Mouse (Mus musculus): ENCODE results near the gene Gm9970.

Gm9970 gene

DNA sequence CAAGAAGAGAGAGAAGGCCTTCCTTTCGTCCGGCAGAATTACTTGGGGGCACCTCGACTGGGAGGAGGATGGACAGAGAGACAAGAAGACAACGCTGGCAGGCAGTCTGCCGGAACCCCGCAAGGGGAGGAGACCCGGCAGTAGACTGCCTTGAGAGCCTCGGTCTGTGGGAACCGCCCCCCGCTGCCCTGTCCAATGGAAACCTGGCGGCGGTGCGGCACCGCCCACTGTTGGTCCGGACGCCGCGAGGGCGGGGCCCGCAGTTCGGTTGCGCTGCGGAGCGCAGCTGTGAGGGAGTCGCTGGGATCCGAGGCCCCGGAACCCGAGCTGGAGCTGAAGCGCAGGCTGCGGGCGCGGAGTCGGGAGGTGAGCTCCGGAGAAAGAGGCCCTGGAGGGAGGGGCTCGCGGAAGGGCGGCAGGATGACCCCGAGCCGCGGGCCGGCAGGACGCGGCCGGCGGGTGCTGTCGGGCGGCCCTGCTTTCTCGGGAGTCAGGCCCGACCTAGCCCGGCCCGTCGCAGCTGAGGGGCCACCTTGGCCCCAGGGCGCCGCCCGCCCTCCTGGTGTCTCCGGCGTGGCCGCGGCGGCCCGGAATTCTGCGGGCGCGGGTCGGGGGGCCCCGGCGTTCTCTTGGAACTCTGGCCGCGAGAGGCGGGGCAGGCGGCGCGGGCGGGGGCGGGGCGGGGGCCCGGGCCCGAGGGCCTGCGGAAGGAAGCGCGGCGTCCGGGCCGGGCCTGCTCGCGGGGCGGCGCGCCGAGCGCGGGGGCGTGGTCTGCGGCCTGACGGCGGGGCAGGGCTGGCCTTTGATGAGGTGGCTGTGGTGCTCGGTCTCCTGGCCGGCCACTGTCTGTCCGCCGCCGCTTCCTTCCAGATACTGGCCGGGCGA lies at the start of gene Gm9970, which contains the start of gene Nrbp1:
Gm9970 (minus strand) TSS at position 596 of the 885 bp plus-strand sequence.
Nrbp1 (plus strand) TSS at position 228 of the 885 bp plus-strand sequence.
- DNase-seq (ENCODE audit: low spot score) = peak; percentile 92

GRCm38 (mm10) chr5:31289626-31290230 lies 48.7 kb upstream of the Gm9970 start:
- DNase-seq (ENCODE audit: low spot score) = no peak

DNA sequence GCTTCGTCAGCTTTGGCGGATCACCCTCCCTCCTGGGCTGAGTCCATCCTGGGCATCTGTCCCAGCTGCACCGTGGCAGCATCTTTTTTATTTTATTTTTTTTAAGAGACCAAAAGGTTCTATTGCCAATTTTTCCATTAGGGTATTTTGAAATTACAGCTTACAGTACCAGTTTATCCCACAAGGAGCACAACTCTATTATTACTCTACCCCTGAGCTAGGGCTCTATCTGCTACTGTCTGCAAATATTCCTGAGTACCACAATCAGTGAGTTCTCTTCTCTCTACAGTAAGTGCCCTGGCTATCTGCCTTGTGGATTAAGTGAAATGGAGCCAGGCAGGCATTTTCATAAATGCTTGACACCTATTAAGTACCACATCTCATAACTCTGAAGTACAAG lies 47.6 kb upstream of the Gm9970 start:
- no peak for DNase-seq (ENCODE audit: low spot score)

GRCm38 (mm10) chr5:31288225-31288624 lies 47.2 kb upstream of the Gm9970 start:
- no peak for DNase-seq (ENCODE audit: low spot score)

GRCm38 (mm10) chr5:31279245-31279988 lies 38.4 kb upstream of the Gm9970 start:
- DNase-seq (ENCODE audit: low spot score) = no peak

DNA sequence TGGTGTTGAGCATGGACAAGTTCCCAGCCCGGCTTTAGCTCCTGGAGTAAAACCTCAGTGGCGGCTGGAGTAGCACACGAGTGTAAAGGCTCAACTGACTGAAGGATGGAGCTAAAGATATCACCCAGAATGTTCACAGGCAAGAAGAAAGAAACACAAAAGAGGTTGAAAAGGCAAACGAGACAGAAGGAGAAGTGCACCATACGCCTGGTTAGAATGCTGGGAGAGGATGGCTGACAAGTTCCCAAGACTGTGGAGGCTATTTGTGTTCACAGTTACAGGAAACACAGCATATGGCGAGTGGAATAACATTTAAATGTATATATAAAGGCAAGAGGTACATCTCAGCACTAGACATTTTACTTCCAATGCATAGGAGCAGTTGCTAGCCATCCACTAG lies 32.0 kb upstream of the Gm9970 start:
- no peak for DNase-seq (ENCODE audit: low spot score)

GRCm38 (mm10) chr5:31267686-31268085 lies 26.7 kb upstream of the Gm9970 start:
- DNase-seq (ENCODE audit: low spot score) = no peak

GRCm38 (mm10) chr5:31266101-31266500 lies 25.1 kb upstream of the Gm9970 start:
- DNase-seq (ENCODE audit: low spot score) = no peak

GRCm38 (mm10) chr5:31257616-31258015 lies 16.6 kb upstream of the Gm9970 start:
- DNase-seq (ENCODE audit: low spot score) = no peak

GRCm38 (mm10) chr5:31255971-31256370 lies 14.9 kb upstream of the Gm9970 start:
- DNase-seq (ENCODE audit: low spot score) = no peak

DNA sequence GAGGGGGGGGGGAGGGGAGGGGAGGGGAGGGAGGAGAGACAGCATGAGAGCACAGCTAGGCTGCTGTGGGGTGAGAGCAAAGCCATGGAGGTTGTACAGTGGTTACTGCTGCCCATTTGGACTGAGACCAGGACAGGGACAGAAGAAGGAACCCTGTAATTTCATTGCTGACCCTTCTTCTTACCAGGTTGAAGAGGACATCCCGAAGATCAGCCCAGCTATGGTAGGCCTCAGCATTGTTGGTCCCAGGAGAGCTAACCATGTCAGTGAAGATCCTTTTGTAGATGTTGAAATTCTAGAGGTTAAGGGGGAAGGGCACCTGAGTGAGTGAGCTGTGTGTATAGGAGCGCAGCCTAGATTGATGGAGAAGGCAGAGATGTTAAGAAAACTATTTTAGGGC lies 14.3 kb upstream of the Gm9970 start:
- no peak for DNase-seq (ENCODE audit: low spot score)

DNA sequence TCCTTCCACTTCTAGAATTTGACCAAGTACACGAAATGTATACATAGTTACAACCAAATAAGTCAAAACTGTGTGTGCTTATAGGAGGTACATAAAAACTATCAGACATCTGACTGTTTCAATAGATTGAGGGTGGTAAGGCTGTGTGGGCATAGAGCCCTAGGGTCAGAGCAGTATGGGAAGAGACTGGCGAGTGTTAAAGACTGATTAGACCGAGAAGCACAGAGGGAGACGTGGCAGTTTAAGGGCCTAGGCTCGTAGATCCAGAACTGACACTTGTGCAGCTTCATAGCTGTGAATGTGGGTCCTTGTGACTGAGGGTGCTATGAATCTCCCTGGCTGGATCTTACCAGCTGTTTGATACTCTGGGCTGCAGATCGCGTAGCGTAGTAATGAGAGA lies 13.9 kb upstream of the Gm9970 start:
- no peak for DNase-seq (ENCODE audit: low spot score)

DNA sequence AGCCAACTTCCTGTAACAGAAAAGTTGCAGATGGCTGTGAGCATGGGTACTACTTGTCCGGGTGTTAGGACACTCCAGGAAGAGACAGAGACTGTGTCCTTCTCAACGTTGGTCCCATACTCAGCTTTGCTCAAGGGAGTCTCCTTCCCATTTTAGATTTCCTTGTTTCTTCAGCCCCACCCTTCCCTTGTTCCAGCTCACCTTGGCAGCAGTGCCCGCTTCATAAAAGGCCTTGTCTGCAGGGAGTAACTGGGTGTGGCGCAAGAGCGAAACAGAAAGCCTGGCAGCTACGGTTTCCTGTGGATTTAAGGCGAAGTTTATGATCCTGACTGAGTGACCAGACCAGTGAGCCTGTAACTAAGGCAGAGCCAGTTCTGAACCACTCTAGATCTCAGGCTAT lies 13.4 kb upstream of the Gm9970 start:
- DNase-seq (ENCODE audit: low spot score) = no peak

DNA sequence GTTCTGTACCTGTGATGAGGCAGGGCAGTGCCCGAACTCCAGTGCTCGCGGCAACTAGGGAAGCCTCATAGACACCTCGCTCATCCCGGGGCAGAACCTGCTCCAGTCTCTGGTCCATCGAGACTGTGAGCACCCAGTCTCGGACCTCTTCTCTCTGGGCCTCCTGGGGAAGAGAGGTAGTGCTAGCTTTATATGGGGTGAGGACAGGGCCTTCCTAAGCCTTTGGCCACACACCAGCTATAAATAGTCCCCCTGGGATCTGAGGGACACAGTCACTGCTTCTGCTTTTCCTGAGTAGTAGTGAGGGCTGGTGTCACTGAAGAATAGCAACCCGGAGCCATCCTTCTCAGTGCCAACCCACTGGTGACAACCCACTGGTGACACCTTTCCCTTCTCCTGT lies 12.8 kb upstream of the Gm9970 start:
- DNase-seq (ENCODE audit: low spot score) = no peak

- no peak for DNase-seq (ENCODE audit: low spot score)
Observed at GRCm38 (mm10) chr5:31252795-31253545, 11.9 kb upstream of the Gm9970 start.

DNA sequence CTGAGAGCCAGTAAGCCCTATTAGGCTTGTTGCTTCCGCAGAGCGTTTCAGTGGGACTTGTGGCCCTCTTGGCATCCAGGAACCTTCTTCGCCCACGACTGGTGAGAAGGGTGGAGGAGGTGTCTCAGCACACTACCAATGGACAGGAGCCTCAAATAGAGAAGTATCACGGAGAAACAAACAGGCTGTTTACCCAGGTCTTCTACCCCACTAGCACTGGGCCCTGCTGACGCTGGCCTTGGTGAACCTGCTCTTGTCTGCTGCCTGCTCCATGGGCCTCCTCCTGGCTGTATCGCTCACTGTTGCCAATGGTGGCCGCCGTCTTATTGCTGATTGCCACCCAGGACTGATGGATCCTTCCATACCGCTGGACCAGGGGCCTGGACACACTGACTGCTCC lies 11.1 kb upstream of the Gm9970 start:
- DNase-seq (ENCODE audit: low spot score) = no peak

DNA sequence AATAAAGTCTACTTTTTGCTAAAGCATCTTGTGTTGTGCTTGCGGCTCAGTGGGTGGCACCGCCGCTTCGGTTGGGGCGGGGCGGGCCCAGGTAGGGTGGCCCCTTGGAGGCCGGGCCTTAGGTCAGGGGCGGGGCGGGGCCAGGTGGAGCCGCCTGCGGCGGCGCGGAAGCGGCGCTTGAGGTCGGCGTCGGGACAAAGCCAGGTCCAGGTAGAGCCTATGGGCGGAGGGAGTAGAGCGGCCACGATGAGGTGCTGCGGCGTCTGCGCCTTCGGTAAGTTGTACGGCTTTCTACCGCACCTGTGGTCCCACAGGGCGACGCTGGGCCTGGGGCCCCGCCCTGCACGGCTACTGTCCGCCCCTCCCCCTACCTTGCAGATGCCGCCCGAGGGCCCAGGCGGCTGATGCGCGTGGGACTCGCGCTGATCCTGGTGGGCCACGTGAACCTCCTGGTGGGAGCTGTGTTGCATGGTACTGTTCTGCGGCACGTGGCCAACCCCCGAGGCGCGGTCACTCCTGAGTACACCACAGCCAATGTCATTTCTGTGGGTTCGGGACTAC lies 10.6 kb upstream of the Gm9970 start, which contains the start of gene Krtcap3:
Krtcap3 (plus strand) TSS at position 151 of the 561 bp plus-strand sequence.
- DNase-seq (ENCODE audit: low spot score) = no peak

DNA sequence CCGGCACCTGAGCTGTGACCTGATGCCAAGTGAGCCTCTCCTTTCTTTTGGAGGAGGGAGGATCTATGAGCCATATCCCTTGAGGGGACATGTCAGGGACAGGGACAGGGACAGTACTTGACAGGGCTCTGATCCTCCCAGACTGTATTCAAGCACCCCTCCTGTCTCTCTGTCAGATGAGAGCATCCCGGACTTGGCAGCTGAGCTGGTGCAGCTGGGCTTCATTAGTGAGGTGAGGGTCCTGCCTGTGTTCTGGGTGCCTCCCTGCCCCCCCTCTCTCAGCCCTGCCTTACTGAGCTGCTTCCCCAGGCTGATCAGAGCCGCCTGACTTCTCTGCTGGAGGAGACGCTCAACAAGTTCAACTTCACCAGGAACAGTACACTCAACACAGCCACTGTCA lies 9.7 kb upstream of the Gm9970 start:
- no peak for DNase-seq (ENCODE audit: low spot score)

DNA sequence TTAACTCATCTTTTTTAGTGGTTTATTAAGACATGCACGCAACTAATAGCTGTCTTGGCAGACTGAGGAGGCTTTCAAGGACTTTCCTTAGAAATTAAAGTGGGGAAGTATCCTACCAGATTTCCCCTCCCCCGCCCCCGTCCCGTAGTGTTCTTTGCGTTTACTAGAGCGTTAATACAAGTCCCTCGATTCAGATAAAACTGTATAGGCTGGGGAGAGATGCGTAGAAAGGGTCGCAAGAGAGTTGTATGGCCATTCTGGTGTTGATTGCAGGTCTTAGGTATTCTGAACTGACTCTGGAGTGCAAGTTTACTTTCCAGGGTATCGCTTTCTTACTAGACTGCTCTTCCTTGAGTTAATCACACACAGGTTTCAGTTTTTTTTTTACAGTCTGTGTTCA lies 1.2 kb upstream of the Gm9970 start:
- DNase-seq (ENCODE audit: low spot score) = no peak

- DNase-seq (ENCODE audit: low spot score) = no peak
Observed at GRCm38 (mm10) chr5:31241522-31242034, 546 bp upstream of the Gm9970 start.

DNA sequence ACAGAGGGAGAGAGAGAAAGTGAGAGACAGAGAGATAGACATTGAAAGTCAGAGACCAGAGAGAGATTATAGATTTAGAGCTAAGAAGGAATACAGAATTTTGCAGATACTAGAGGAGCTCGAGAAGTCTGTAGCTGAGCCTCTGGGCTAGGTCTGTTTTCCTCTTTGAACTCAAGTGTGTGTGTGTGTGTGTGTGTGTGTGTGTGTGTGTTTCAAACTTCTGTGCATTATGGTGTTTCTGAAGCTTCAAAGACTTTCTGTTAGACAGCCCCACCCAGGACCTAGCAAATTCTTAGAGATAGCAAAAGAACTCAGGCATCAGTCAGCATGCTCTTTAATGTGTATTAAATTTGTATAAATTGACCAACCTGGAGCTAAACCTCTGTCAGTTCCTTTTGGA lies 14.4 kb downstream of the Gm9970 start:
- no peak for DNase-seq (ENCODE audit: low spot score)

Data from ovary, postnatal 14 days (tissue).